Mouse (Mus musculus) kidney, adult 2 months (tissue): ENCODE measurements at regions not wholly inside any gene's neighbourhood (a gene's known extent, or its start where the extent isn't known, plus 50 kb on each side); places are given as distances from the start of the nearest gene placed in this dataset.
"Not testable (repeated sequence)": the region's sequence is repeated elsewhere in the genome, so short reads cannot be mapped to it uniquely, and the experiment has no call there.

Experiments
- CTCF ChIP-seq: fragments of 200-500 bp; conservative IDR thresholded peaks from 2 replicates; pipeline ENCODE4 v1.5.1; 2011; ENCODE audit warnings: low read depth, mild to moderate bottlenecking, control low read depth, low read length, moderate library complexity, mixed read lengths; ENCODE audit not compliant: insufficient read depth, insufficient read length
- POLR2A ChIP-seq: fragments of 200-500 bp; IDR thresholded peaks from one replicate; pipeline ENCODE4 v1.6.1; 2011; ENCODE audit warnings: low read depth, low read length, control low read depth

DNA sequence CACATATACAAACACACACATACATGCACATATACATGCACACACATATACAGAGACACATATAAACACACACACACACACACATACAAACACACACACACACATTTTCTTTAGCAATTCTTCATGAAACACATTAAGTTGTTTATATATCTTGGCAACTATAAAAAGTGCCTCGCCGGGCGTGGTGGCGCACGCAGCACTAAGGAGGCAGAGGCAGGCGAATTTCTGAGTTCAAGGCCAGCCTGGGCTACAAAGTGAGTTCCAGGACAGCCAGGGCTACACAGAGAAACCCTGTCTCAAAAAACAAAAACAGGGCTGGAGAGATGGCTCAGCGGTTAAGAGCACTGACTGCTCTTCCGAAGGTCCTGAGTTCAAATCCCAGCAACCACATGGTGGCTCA, 214.4 kb upstream of the Klf3 start:
- not testable (repeated sequence) for TF ChIP-seq CTCF, POLR2A
